Mouse (Mus musculus): Measurements from ENCODE around the gene Slc13a1. TPM values are rescaled to one million over a fixed set of nuclear protein-coding genes. Genes with fewer than 3 reads are reported as not detected.

Slc13a1 gene
- not detected for polyA plus RNA-seq (2014; fragmentation: Illumina TruSeq; extraction: RNeasy Lipid Tissue Mini Kit (QIAGEN cat#74804); ENCODE audit: low read depth, low replicate concordance)

DNA sequence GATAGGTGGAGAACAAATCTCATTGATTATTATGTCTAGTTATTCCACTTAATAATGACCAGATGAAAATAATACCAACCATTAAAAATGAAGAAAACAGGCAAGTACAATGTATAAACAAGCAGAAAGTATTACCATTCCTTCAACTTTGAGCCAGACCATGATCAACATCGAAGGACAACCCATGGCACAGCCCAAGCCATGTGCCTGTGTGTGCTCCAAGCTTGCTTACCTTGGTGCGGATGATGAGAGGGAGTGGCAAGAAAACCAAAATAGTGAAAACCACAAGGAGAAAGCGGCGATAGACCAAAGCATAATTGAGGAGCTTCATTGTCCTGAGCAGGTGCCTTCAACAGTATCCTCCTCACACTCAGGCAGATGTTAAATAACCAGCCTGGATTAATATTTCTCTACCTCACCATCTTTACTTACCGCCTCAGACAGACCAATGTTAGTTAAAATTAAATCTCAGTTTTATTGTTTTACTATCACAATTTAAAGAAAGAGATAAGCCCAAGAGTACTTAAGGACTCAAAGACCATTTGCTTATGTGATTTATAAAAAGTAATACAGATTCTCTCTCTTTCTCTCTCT, at the start of gene Slc13a1:
TSS of gene Slc13a1 (minus strand) at position 359 of the 594 bp plus-strand sequence.

Other genes with a start within 250 kb of the Slc13a1 start
- not detected for gene Tas2r118, start 198.0 kb downstream of the Slc13a1 start, polyA plus RNA-seq (2014; fragmentation: Illumina TruSeq; extraction: RNeasy Lipid Tissue Mini Kit (QIAGEN cat#74804); ENCODE audit: low read depth, low replicate concordance)